In the genomic region with DNA sequence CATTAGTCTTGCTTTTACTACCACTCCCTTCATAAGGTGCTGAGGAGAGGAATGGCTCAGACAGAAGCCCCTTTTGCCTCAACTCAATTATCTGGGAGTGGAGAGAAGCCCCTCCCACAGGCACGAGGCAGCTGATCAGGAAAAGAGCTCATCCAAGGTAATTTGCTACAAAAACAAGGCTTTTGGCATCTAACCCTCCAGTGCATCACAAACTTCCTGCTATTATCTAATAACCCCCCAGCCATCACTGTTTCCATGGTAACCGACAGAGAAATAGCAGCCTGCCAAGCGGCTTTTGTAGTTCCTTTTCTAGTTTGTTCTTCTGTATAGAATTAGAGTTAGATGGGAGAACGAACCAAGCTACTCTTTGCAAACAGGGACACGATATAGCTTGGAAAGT, we compare ENCODE assay signal across 11 mouse cellular contexts. TPM values are rescaled to one million over a fixed set of nuclear protein-coding genes. Genes with fewer than 3 reads are reported as not detected.
DNase-seq lines count a peak whose midpoint lies in the region; ATAC-seq lines count a peak whose summit lies in the region.
"Had no signal": no experiment of that assay in that cellular context is flagged by ENCODE, and none has a peak within 500 bp of the region (broad histone marks: within the 10 kb centered on the region; RNA-seq: fewer than 3 reads in every experiment).

No protein-coding gene starts in this region.

- H3K27me3 ChIP-seq in kidney, embryonic 14.5 days (ENCODE audit: control insufficient read depth, insufficient read depth, low read length) = no peaks in the 10 kb centered on the region
- H3K27me3 ChIP-seq in forebrain, embryonic 14.5 days (replicated peaks; ENCODE audit: control insufficient read depth, insufficient read depth, low read length) = no peaks in the 10 kb centered on the region
- H3K27me3 ChIP-seq: stomach, embryonic 15.5 days had no signal

- no peak overlapping the region for H3K9ac ChIP-seq in kidney, embryonic 14.5 days (ENCODE audit: low read depth, low read length)
- no peak overlapping the region for H3K9ac ChIP-seq in forebrain, embryonic 14.5 days (ENCODE audit: low read length)
- H3K9ac ChIP-seq: stomach, embryonic 15.5 days had no signal

- ATAC-seq in kidney, embryonic 14.5 days (ENCODE audit: low FRiP score, low TSS enrichment) = no peak
- peak; percentile 85 for ATAC-seq in forebrain, embryonic 14.5 days

- no peak overlapping the region for H3K27ac ChIP-seq in kidney, embryonic 14.5 days (ENCODE audit: low read depth, low read length)
- H3K27ac ChIP-seq in forebrain, embryonic 14.5 days (ENCODE audit: low read depth, low read length) = peak overlapping the region; percentile 81
- H3K27ac ChIP-seq: stomach, embryonic 15.5 days had no signal

- peaks cover 67% of the 10 kb centered on the region for H3K36me3 ChIP-seq in kidney, embryonic 14.5 days (ENCODE audit: control insufficient read depth, insufficient read depth, low read length)
- peaks cover 77% of the 10 kb centered on the region for H3K36me3 ChIP-seq in forebrain, embryonic 14.5 days (ENCODE audit: control insufficient read depth, insufficient read depth, low read length)

- DNase-seq in kidney, adult 18-20 months = peak; percentile 20
- peak; percentile 29 for DNase-seq in adrenal gland, postnatal 14 days
- DNase-seq in forebrain, embryonic 14.5 days (ENCODE audit: low spot score) = peak; percentile 90
- peak; percentile 74 for DNase-seq in kidney, postnatal 10 days
- no peak for DNase-seq in cerebellum, postnatal 4 days (ENCODE audit: low spot score in 2 of 2)
- DNase-seq in cerebellum, adult 9-11 months = no peak
- DNase-seq in yolk sac, embryonic 10.5 days (ENCODE audit: low spot score) = no peak

- H3K4me1 ChIP-seq in kidney, embryonic 14.5 days (ENCODE audit: control insufficient read depth, insufficient read depth, low read length) = no peaks in the 10 kb centered on the region; the same call in 1 of the 2 replicates
- H3K4me1 ChIP-seq in forebrain, embryonic 14.5 days (ENCODE audit: control insufficient read depth, insufficient read depth, low read length) = peaks cover 19% of the 10 kb centered on the region
- H3K4me1 ChIP-seq: stomach, embryonic 15.5 days had no signal

- no peaks in the 10 kb centered on the region for H3K9me3 ChIP-seq in kidney, embryonic 14.5 days (ENCODE audit: control insufficient read depth, low read length)
- H3K9me3 ChIP-seq in forebrain, embryonic 14.5 days (replicated peaks; ENCODE audit: control insufficient read depth, low read length) = no peaks in the 10 kb centered on the region
- H3K9me3 ChIP-seq: megakaryocyte, embryonic 14.5 days; stomach, embryonic 15.5 days had no signal

- H3K4me3 ChIP-seq in kidney, embryonic 14.5 days (ENCODE audit: low read length) = no peak overlapping the region
- H3K4me3 ChIP-seq in forebrain, embryonic 14.5 days (ENCODE audit: low read depth, low read length) = no peak overlapping the region
- H3K4me3 ChIP-seq: megakaryocyte, embryonic 14.5 days; stomach, embryonic 15.5 days had no signal

- no peak overlapping the region for H3K4me2 ChIP-seq in kidney, embryonic 14.5 days (replicated peaks; ENCODE audit: low read depth, low read length)
- H3K4me2 ChIP-seq in forebrain, embryonic 14.5 days (ENCODE audit: low read length) = peak overlapping the region; percentile 5; the same call in 1 of the 2 replicates
- H3K4me2 ChIP-seq: stomach, embryonic 15.5 days had no signal

- WGBS in kidney, embryonic 14.5 days = 56% methylated on average over 5 of the region's 5 CpGs
- 14% methylated on average over 5 of the region's 5 CpGs for WGBS in forebrain, embryonic 14.5 days

RNA-seq across cellular contexts. Expression of a gene that starts 3.9 kb away (rescaled TPM):
- polyA plus RNA-seq in kidney, embryonic 14.5 days (2014; fragmentation: Nextera tagmentation; extraction: Ambion mirVana) = not detected in 2 replicates
- not detected in 2 replicates for total RNA-seq in adrenal gland, postnatal 14 days (2021)
- polyA plus RNA-seq in forebrain, embryonic 14.5 days (2014; fragmentation: Nextera tagmentation; extraction: Ambion mirVana) = not detected in 2 replicates
- polyA plus RNA-seq: intestine, embryonic 14.5 days; stomach, embryonic 15.5 days had no signal

RNA-seq across cellular contexts. Expression of a gene that starts 18.3 kb away (rescaled TPM):
- 48.3 and 64.5 TPM in 2 replicates for polyA plus RNA-seq in kidney, embryonic 14.5 days (2014; fragmentation: Nextera tagmentation; extraction: Ambion mirVana)
- total RNA-seq in adrenal gland, postnatal 14 days (2021) = 48.8 and 65.8 TPM in 2 replicates
- polyA plus RNA-seq in forebrain, embryonic 14.5 days (2014; fragmentation: Nextera tagmentation; extraction: Ambion mirVana) = 47.5 and 52.2 TPM in 2 replicates

RNA-seq across cellular contexts. Expression of a gene that starts 35.3 kb away (rescaled TPM):
- 12.0 and 12.4 TPM in 2 replicates for polyA plus RNA-seq in kidney, embryonic 14.5 days (2014; fragmentation: Nextera tagmentation; extraction: Ambion mirVana)
- total RNA-seq in adrenal gland, postnatal 14 days (2021) = 29.6 and 43.3 TPM in 2 replicates
- 23.9 and 28.6 TPM in 2 replicates for polyA plus RNA-seq in forebrain, embryonic 14.5 days (2014; fragmentation: Nextera tagmentation; extraction: Ambion mirVana)

Comparison
In these comparisons a context has a peak if more than half of its experiments do, and no peak if none do; other contexts are left out.
1. DNase-seq: peak in kidney, adult 18-20 months (single experiment), adrenal gland, postnatal 14 days (single experiment), forebrain, embryonic 14.5 days (single experiment) and kidney, postnatal 10 days (single experiment); none in cerebellum, postnatal 4 days (0 of 2), cerebellum, adult 9-11 months (single experiment) and yolk sac, embryonic 10.5 days (single experiment).